Mouse (Mus musculus): ENCODE results near the gene Brox.

- no peak for TF ChIP-seq CTCF (IDR thresholded peaks at IDR 0.05; ENCODE audit: low read depth, low read length)
- TF ChIP-seq TAL1 (conservative IDR thresholded peaks at IDR 0.05; ENCODE audit: low read depth, low read length) = no peak
- no peak for TF ChIP-seq GATA1 (IDR thresholded peaks at IDR 0.05; ENCODE audit: borderline replicate concordance, low read length)
These were observed 31.1 kb downstream of the Brox start for GRCm38 (mm10) chr1:183265921-183266467.
